Mouse (Mus musculus) adrenal gland, adult 10 weeks (tissue): ENCODE data around the gene Inpp5e. TPM values are rescaled to one million over a fixed set of nuclear protein-coding genes. Genes with fewer than 3 reads are reported as not detected.

ENCODE experiments used
- polyA plus RNA-seq: library from polyadenylated mRNA; stranded (reverse); fragments of 350-450 nt; fragmentation: Illumina TruSeq; extraction: RNeasy Lipid Tissue Mini Kit (QIAGEN cat#74804); gene quantifications from one replicate; pipeline ENCODE4 v1.2.3, GENCODE M21; 2014; ENCODE audit warnings: low read depth, low replicate concordance

Inpp5e gene
- 9.9 TPM for polyA plus RNA-seq

GRCm38 (mm10) chr2:26408515-26409356 lies at the start of gene Inpp5e:
Gene Inpp5e (minus strand): TSS chr2:26409203.

GRCm38 (mm10) chr2:26444946-26445665 lies 36.1 kb upstream of the Inpp5e start, which contains the start of gene Sec16a:
Gene Sec16a (minus strand): TSS chr2:26445216.

DNA sequence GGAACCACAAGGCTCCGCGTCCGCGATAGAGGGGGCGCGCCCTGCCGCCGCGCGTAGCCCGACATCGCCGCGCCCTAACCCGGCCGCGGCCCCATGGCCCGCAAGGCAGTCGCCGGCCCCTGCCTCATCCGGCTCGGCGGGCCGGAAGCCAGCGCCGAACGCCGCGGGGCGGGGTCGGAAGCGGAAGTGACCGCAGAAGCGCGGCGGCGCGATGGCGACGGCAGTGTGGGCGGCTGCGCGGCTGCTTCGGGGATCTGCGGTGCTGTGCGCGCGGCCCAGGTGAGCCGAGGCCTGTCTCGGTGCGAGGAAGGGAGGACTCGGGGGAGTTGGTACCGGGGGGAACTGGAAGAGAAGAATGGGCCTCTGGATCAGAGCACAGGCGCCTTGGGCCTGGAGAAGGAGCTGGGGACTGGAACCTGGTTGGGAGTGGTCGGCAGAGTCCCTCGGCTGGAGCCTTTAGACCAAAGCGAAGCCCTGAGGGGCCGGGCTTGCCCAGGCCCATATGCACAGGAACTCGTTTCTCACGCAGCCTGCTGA lies 19.8 kb downstream of the Inpp5e start, which contains the start of the genes Entr1 and Pmpca:
TSS of gene Entr1 (minus strand) at position 163 of the 537 bp plus-strand sequence.
TSS of gene Pmpca (plus strand) at position 186 of the 537 bp plus-strand sequence.

GRCm38 (mm10) chr2:26380131-26380771 lies 28.8 kb downstream of the Inpp5e start, which contains the start of gene Snapc4:
Gene Snapc4 (minus strand): TSS chr2:26380653.

GRCm38 (mm10) chr2:26360772-26361171 lies 48.2 kb downstream of the Inpp5e start, which contains the start of gene Card9:
Gene Card9 (minus strand): TSS chr2:26360918.

GRCm38 (mm10) chr2:26351358-26352290 lies 57.4 kb downstream of the Inpp5e start, which contains the start of gene Dnlz:
Gene Dnlz (minus strand): TSS chr2:26352110.

Other genes with a start within 250 kb of the Inpp5e start
- gene Lhx3, start 200.9 kb downstream of the Inpp5e start, polyA plus RNA-seq = not detected
- gene Qsox2, start 171.7 kb downstream of the Inpp5e start, polyA plus RNA-seq = 21.0 TPM
- 0.29 TPM for gene Ccdc187, start 114.6 kb downstream of the Inpp5e start, polyA plus RNA-seq
- gene Gpsm1, start 93.7 kb downstream of the Inpp5e start, polyA plus RNA-seq = 0.64 TPM
- 1.4 TPM for gene Dnlz, start 57.1 kb downstream of the Inpp5e start, polyA plus RNA-seq
- not detected for gene Card9, start 48.3 kb downstream of the Inpp5e start, polyA plus RNA-seq
- 13.1 TPM for gene Snapc4, start 28.6 kb downstream of the Inpp5e start, polyA plus RNA-seq
- 36.0 TPM for gene Entr1, start 19.9 kb downstream of the Inpp5e start, polyA plus RNA-seq
- 199 TPM for gene Pmpca, start 19.9 kb downstream of the Inpp5e start, polyA plus RNA-seq
- gene Sec16a, start 36.0 kb upstream of the Inpp5e start, polyA plus RNA-seq = 52.7 TPM
- 2.2 TPM for gene Notch1, start 107.5 kb upstream of the Inpp5e start, polyA plus RNA-seq
- gene Egfl7, start 170.8 kb upstream of the Inpp5e start, polyA plus RNA-seq = 9.3 TPM
- gene Gm20532, start 177.4 kb upstream of the Inpp5e start, polyA plus RNA-seq = not detected
- gene Agpat2, start 195.2 kb upstream of the Inpp5e start, polyA plus RNA-seq = 19.9 TPM
- not detected for gene Fam69b, start 219.3 kb upstream of the Inpp5e start, polyA plus RNA-seq